Mouse (Mus musculus) spleen, adult 2 months (tissue): ENCODE measurements around the gene 4930578G10Rik. TPM values are rescaled to one million over a fixed set of nuclear protein-coding genes. Genes with fewer than 3 reads are reported as not detected.

Experiments used
- DNase-seq, 2 experiments: peaks; one replicate each; pipeline versions ENCODE4 v3.0.0 to v3.0.0-alpha.2; 2012 to 2021; ENCODE audit warnings: low spot score in 2 of 2, low read depth in 1 of 2
- H3K27ac ChIP-seq: fragments of 200-500 bp; 2 replicates; pipeline ENCODE4 v1.5.1; 2012; ENCODE audit warnings: low read length, inconsistent platforms; ENCODE audit not compliant: insufficient read depth
- H3K27me3 ChIP-seq: fragments of 200-500 bp; 2 replicates; pipeline ENCODE4 v1.6.1; 2012; ENCODE audit warnings: mild to moderate bottlenecking, moderate library complexity, low read length, inconsistent platforms; ENCODE audit not compliant: control insufficient read depth, insufficient read depth
- H3K36me3 ChIP-seq: fragments of 200-500 bp; 2 replicates; pipeline ENCODE4 v1.6.1; 2012; ENCODE audit warnings: mild to moderate bottlenecking, low read length, inconsistent platforms; ENCODE audit not compliant: control insufficient read depth, insufficient read depth
- H3K4me1 ChIP-seq: fragments of 200-500 bp; 2 replicates; pipeline ENCODE4 v1.6.1; 2011; ENCODE audit warnings: inconsistent platforms; ENCODE audit not compliant: control insufficient read depth, insufficient read depth, insufficient read length
- H3K4me3 ChIP-seq: fragments of 200-500 bp; 2 replicates; pipeline ENCODE4 v1.5.1; 2011; ENCODE audit warnings: mild to moderate bottlenecking, inconsistent platforms; ENCODE audit not compliant: insufficient read depth, insufficient read length; ENCODE audit errors: extremely low read depth
- CTCF ChIP-seq: fragments of 200-500 bp; IDR thresholded peaks from 2 replicates; pipeline ENCODE4 v1.5.1; 2011; ENCODE audit warnings: mild to moderate bottlenecking, inconsistent platforms; ENCODE audit not compliant: insufficient read depth, insufficient read length, insufficient replicate concordance; ENCODE audit errors: extremely low read depth
- POLR2A ChIP-seq: fragments of 200-500 bp; IDR thresholded peaks from 2 replicates; pipeline ENCODE4 v1.6.1; 2011; ENCODE audit warnings: low read depth, low read length, inconsistent platforms
- WGBS: fragments of 180-500 bp; shearing (Covaris S2); methylation state at CpG from one replicate; pipeline ENCODE4 v1.1.7; 2018; 5-methylcytosine and 5-hydroxymethylcytosine counted together
- polyA plus RNA-seq: library from polyadenylated mRNA; depleted of rRNA; stranded (reverse); fragments of >200 nt; gene quantifications from 2 replicates; pipeline ENCODE4 v1.2.3, GENCODE M21; 2012

The 4930578G10Rik gene
- polyA plus RNA-seq, 1 experiment: 0.30 TPM

GRCm38 (mm10) chr4:42868193-42868592 is 132.8 kb downstream of the 4930578G10Rik start:
- no peak for DNase-seq
- H3K4me3 ChIP-seq: no peak overlapping the region
- H3K27ac ChIP-seq: no peak overlapping the region
- 94% methylated on average over 5 of the region's 5 CpGs for WGBS
- no peaks in the 10 kb centered on the region for H3K27me3 ChIP-seq
- TF ChIP-seq POLR2A (no peak), CTCF (no peak)
- H3K36me3 ChIP-seq: no peaks in the 10 kb centered on the region
- H3K4me1 ChIP-seq: peaks cover 3% of the 10 kb centered on the region

- TF ChIP-seq POLR2A: no peak
- no peak for TF ChIP-seq CTCF
- no peak for DNase-seq
- Histone ChIP-seq H3K27me3 (no peaks in the 10 kb centered on the region), H3K36me3 (no peaks in the 10 kb centered on the region), H3K27ac (no peak overlapping the region), H3K4me1 (peaks cover 3% of the 10 kb centered on the region), H3K4me3 (no peak overlapping the region)
- 75% methylated on average over 5 of the region's 5 CpGs for WGBS
These were observed 135.4 kb downstream of the 4930578G10Rik start for GRCm38 (mm10) chr4:42870748-42871147.

GRCm38 (mm10) chr4:42872151-42872550 is 136.8 kb downstream of the 4930578G10Rik start:
- no peak for DNase-seq
- Histone ChIP-seq H3K27me3 (no peaks in the 10 kb centered on the region), H3K4me3 (no peak overlapping the region), H3K36me3 (no peaks in the 10 kb centered on the region), H3K27ac (no peak overlapping the region), H3K4me1 (no peaks in the 10 kb centered on the region)
- 90% methylated on average over 7 of the region's 7 CpGs for WGBS
- no peak for TF ChIP-seq CTCF
- TF ChIP-seq POLR2A: no peak

- no peak overlapping the region for H3K4me3 ChIP-seq
- DNase-seq: no peak
- 80% methylated on average over 16 of the region's 16 CpGs for WGBS
These were observed 137.5 kb downstream of the 4930578G10Rik start for GRCm38 (mm10) chr4:42872746-42873435.

GRCm38 (mm10) chr4:42874134-42874533 is 138.8 kb downstream of the 4930578G10Rik start, which contains the start of gene Fam205c:
TSS of gene Fam205c (minus strand) at chr4:42874234.
- no peak within 1 kb of the TSS for H3K27ac ChIP-seq
- 91% methylated on average over 7 of the region's 7 CpGs for WGBS
- H3K27me3 ChIP-seq: no peaks in the 10 kb centered on the region
- no peak within 1 kb of the TSS for H3K4me3 ChIP-seq
- no peak for DNase-seq
- H3K4me1 ChIP-seq: no peaks in the 10 kb centered on the region
- no peaks in the 10 kb centered on the region for H3K36me3 ChIP-seq
- TF ChIP-seq CTCF (no peak), POLR2A (no peak)

More at GRCm38 (mm10) chr4:42872746-42873435, 137.5 kb downstream of the 4930578G10Rik start:
- Histone ChIP-seq H3K27me3 (no peaks in the 10 kb centered on the region), H3K27ac (no peak overlapping the region), H3K36me3 (no peaks in the 10 kb centered on the region), H3K4me1 (no peaks in the 10 kb centered on the region)
- TF ChIP-seq POLR2A (no peak), CTCF (no peak)

GRCm38 (mm10) chr4:42876586-42877291 is 141.4 kb downstream of the 4930578G10Rik start:
- Histone ChIP-seq H3K36me3 (no peaks in the 10 kb centered on the region), H3K27ac (no peak overlapping the region), H3K4me1 (no peaks in the 10 kb centered on the region; the same call in 1 of the 2 replicates), H3K27me3 (no peaks in the 10 kb centered on the region), H3K4me3 (no peak overlapping the region)
- whole genome bisulfite sequencing: 38% methylated on average over 5 of the region's 5 CpGs
- TF ChIP-seq CTCF (peak; percentile 52; the same call in 1 of the 2 replicates), POLR2A (no peak)
- peak; percentile 5 to 23 for DNase-seq
